Mouse (Mus musculus) MEL (cell line): ENCODE results near the gene Rassf1. TPM values are rescaled to one million over a fixed set of nuclear protein-coding genes. Genes with fewer than 3 reads are reported as not detected.

ENCODE experiments used
- DNase-seq: peaks from one replicate; pipeline ENCODE4 v3.0.0; 2011; ENCODE audit warnings: low read depth, low spot score
- H3K27ac ChIP-seq: 2 replicates; pipeline ENCODE4 v1.5.1; 2012; ENCODE audit warnings: low read depth, mild to moderate bottlenecking, control low read depth, low read length, moderate library complexity; ENCODE audit not compliant: control insufficient read depth
- H3K27me3 ChIP-seq, 2 experiments: fragments of 150-350 bp in 1 of 2; sonication (generic) in 1 of 2; 2 replicates each; pipeline ENCODE4 v1.6.1; 2012; ENCODE audit warnings: low read length in 2 of 2, mild to moderate bottlenecking in 2 of 2, improper control_type of control experiment in 1 of 2, moderate library complexity in 1 of 2; ENCODE audit not compliant: insufficient read depth in 2 of 2, control insufficient read depth in 1 of 2
- H3K36me3 ChIP-seq, 2 experiments: 2 replicates each; pipeline ENCODE4 v1.6.1; 2012 to 2014; ENCODE audit warnings: low read length in 2 of 2, improper control_type of control experiment in 1 of 2, inconsistent platforms in 1 of 2, mild to moderate bottlenecking in 1 of 2; ENCODE audit not compliant: insufficient read depth in 2 of 2, control insufficient read depth in 1 of 2
- H3K4me1 ChIP-seq, 2 experiments: fragments of 150-350 bp in 1 of 2; sonication (generic) in 1 of 2; 2 replicates each; pipeline ENCODE4 v1.6.1; 2012; ENCODE audit warnings: low read length in 2 of 2, improper control_type of control experiment in 1 of 2, mild to moderate bottlenecking in 1 of 2; ENCODE audit not compliant: insufficient read depth in 2 of 2, control insufficient read depth in 1 of 2
- H3K4me3 ChIP-seq, 2 experiments: fragments of 150-350 bp in 1 of 2; sonication (generic) in 1 of 2; 2 replicates each; pipeline ENCODE4 v1.5.1; 2012; ENCODE audit warnings: low read depth in 2 of 2, low read length in 2 of 2, mild to moderate bottlenecking in 2 of 2, moderate library complexity in 2 of 2, control low read depth in 1 of 2, improper control_type of control experiment in 1 of 2; ENCODE audit not compliant: control insufficient read depth in 1 of 2, insufficient read depth in 1 of 2
- H3K79me2 ChIP-seq: 2 replicates; pipeline ENCODE4 v1.6.1; 2012; ENCODE audit warnings: mild to moderate bottlenecking, low read length, moderate library complexity; ENCODE audit not compliant: control insufficient read depth, poor library complexity, insufficient read depth
- H3K9ac ChIP-seq: 2 replicates; pipeline ENCODE4 v1.6.1; 2012; ENCODE audit warnings: low read depth, mild to moderate bottlenecking, control low read depth, low read length, moderate library complexity; ENCODE audit not compliant: control insufficient read depth, poor library complexity, severe bottlenecking
- H3K9me3 ChIP-seq: fragments of 150-350 bp; sonication (generic); replicated peaks from 2 replicates; pipeline ENCODE4 v1.6.1; 2012; ENCODE audit warnings: mild to moderate bottlenecking, low read length, improper control_type of control experiment, moderate library complexity; ENCODE audit not compliant: insufficient read depth
- CHD1 ChIP-seq: IDR thresholded peaks from 2 replicates; pipeline ENCODE4 v1.6.1; 2012; ENCODE audit warnings: low read depth, mild to moderate bottlenecking, inconsistent platforms, low read length, improper control_type of control experiment
- CTCF ChIP-seq, 3 experiments: IDR thresholded peaks in 2 of 3; conservative IDR thresholded peaks in 1 of 3; 2 replicates each; pipeline ENCODE4 v1.5.1; 2011 to 2012; ENCODE audit warnings: low read length in 3 of 3, low read depth in 2 of 3, mild to moderate bottlenecking in 2 of 3, improper control_type of control experiment in 1 of 3, inconsistent platforms in 1 of 3, mixed read lengths in 1 of 3, moderate library complexity in 1 of 3; ENCODE audit not compliant: control insufficient read depth in 1 of 3, insufficient read depth in 1 of 3, poor library complexity in 1 of 3, severe bottlenecking in 1 of 3
- E2F4 ChIP-seq: IDR thresholded peaks from 2 replicates; pipeline ENCODE4 v1.6.1; 2011; ENCODE audit warnings: low read depth, low read length, improper control_type of control experiment, borderline replicate concordance
- ELF1 ChIP-seq: IDR thresholded peaks from 2 replicates; pipeline ENCODE4 v1.6.1; 2014; ENCODE audit warnings: low read depth, mild to moderate bottlenecking, inconsistent platforms, low read length, improper control_type of control experiment, moderate library complexity
- EP300 ChIP-seq, 2 experiments: IDR thresholded peaks; 2 replicates each; pipeline ENCODE4 v1.6.1; 2011; ENCODE audit warnings: improper control_type of control experiment in 2 of 2, low read length in 2 of 2, low read depth in 1 of 2, mild to moderate bottlenecking in 1 of 2
- ETS1 ChIP-seq: IDR thresholded peaks from 2 replicates; pipeline ENCODE4 v1.6.1; 2012; ENCODE audit warnings: low read depth, mild to moderate bottlenecking, inconsistent platforms, low read length, improper control_type of control experiment, moderate library complexity
- GATA1 ChIP-seq: IDR thresholded peaks from 2 replicates; pipeline ENCODE4 v1.6.1; 2011; ENCODE audit warnings: low read depth, low read length, improper control_type of control experiment
- JUND ChIP-seq: IDR thresholded peaks from 2 replicates; pipeline ENCODE4 v1.6.1; 2011; ENCODE audit warnings: low read depth, mild to moderate bottlenecking, improper control_type of control experiment, low read length
- KAT2A ChIP-seq: conservative IDR thresholded peaks from 2 replicates; pipeline ENCODE4 v1.6.1; 2012; ENCODE audit warnings: low read depth, low read length, improper control_type of control experiment, inconsistent platforms
- MAFK ChIP-seq: IDR thresholded peaks from 2 replicates; pipeline ENCODE4 v1.6.1; 2011; ENCODE audit warnings: low read depth, mild to moderate bottlenecking, low read length, improper control_type of control experiment, borderline replicate concordance
- MAX ChIP-seq: IDR thresholded peaks from 2 replicates; pipeline ENCODE4 v1.6.1; 2011; ENCODE audit warnings: low read length, improper control_type of control experiment
- MAZ ChIP-seq: IDR thresholded peaks from 2 replicates; pipeline ENCODE4 v1.6.1; 2012; ENCODE audit warnings: low read depth, mild to moderate bottlenecking, inconsistent platforms, low read length, improper control_type of control experiment
- MEF2A ChIP-seq: IDR thresholded peaks from 2 replicates; pipeline ENCODE4 v1.6.1; 2014; ENCODE audit warnings: low read depth, mild to moderate bottlenecking, inconsistent platforms, low read length, improper control_type of control experiment; ENCODE audit not compliant: poor library complexity, insufficient replicate concordance, severe bottlenecking; ENCODE audit errors: extremely low read depth
- MXI1 ChIP-seq: IDR thresholded peaks from 2 replicates; pipeline ENCODE4 v1.6.1; 2011; ENCODE audit warnings: mild to moderate bottlenecking, low read depth, low read length, improper control_type of control experiment
- MYC ChIP-seq: IDR thresholded peaks from 2 replicates; pipeline ENCODE4 v1.6.1; 2011; ENCODE audit warnings: low read depth, mild to moderate bottlenecking, low read length, improper control_type of control experiment, moderate library complexity
- NRF1 ChIP-seq: IDR thresholded peaks from 2 replicates; pipeline ENCODE4 v1.6.1; 2014; ENCODE audit warnings: low read depth, mild to moderate bottlenecking, inconsistent platforms, low read length, improper control_type of control experiment, moderate library complexity; ENCODE audit not compliant: poor library complexity, insufficient read depth, severe bottlenecking
- POLR2AphosphoS5 ChIP-seq: IDR thresholded peaks from 2 replicates; pipeline ENCODE4 v1.6.1; 2012; ENCODE audit warnings: low read depth, borderline replicate concordance, mild to moderate bottlenecking, inconsistent platforms, low read length, moderate library complexity, mixed read lengths
- SIN3A ChIP-seq: IDR thresholded peaks from 2 replicates; pipeline ENCODE4 v1.6.1; 2012; ENCODE audit warnings: low read length, improper control_type of control experiment, inconsistent platforms
- TAL1 ChIP-seq: IDR thresholded peaks from 2 replicates; pipeline ENCODE4 v1.6.1; 2012; ENCODE audit warnings: mild to moderate bottlenecking, inconsistent platforms, low read length, moderate library complexity, mixed read lengths
- UBTF ChIP-seq: IDR thresholded peaks from 2 replicates; pipeline ENCODE4 v1.6.1; 2012; ENCODE audit warnings: low read depth, mild to moderate bottlenecking, inconsistent platforms, low read length, improper control_type of control experiment, moderate library complexity, borderline replicate concordance; ENCODE audit not compliant: insufficient read depth
- USF1 ChIP-seq: IDR thresholded peaks from 2 replicates; pipeline ENCODE4 v1.6.1; 2014; ENCODE audit warnings: low read depth, mild to moderate bottlenecking, inconsistent platforms, low read length, improper control_type of control experiment, moderate library complexity
- USF2 ChIP-seq, 2 experiments: IDR thresholded peaks; 2 replicates each; pipeline ENCODE4 v1.6.1; 2011 to 2012; ENCODE audit warnings: improper control_type of control experiment in 2 of 2, low read length in 2 of 2, borderline replicate concordance in 1 of 2, inconsistent platforms in 1 of 2, low read depth in 1 of 2, mild to moderate bottlenecking in 1 of 2; ENCODE audit not compliant: insufficient read depth in 1 of 2
- polyA plus RNA-seq, 2 experiments: library from polyadenylated mRNA; stranded (reverse) in 1 of 2; unstranded in 1 of 2; fragments of >175 nt in 1 of 2; fragments of >200 nt in 1 of 2; gene quantifications; 2 replicates each; pipeline versions ENCODE4 v1.2.1 to v1.2.4; 2012; ENCODE audit warnings: low replicate concordance in 2 of 2, low read depth in 1 of 2; ENCODE audit not compliant: insufficient read length in 2 of 2, insufficient read depth in 1 of 2, missing spikeins in 1 of 2
- total RNA-seq: library from RNA; depleted of rRNA; stranded (reverse); fragments of 300-350 nt; gene quantifications from 2 replicates; pipeline ENCODE4 v1.2.3, GENCODE M21; 2012

The Rassf1 gene
- total and polyA plus RNA-seq, 3 experiments = 48.0 to 56.9 TPM; not detected in 1

- TF ChIP-seq E2F4 (no peak), CHD1 (peak; percentile 76; the same call in 1 of the 2 replicates), ETS1 (no peak), MAX (no peak), MXI1 (peak; percentile 65), ELF1 (no peak), UBTF (peak; percentile 43; the same call in 1 of the 2 replicates), USF1 (no peak), MAFK (no peak), MEF2A (no peak), USF2 (IDR thresholded peaks at IDR 0.05; ENCODE audit: borderline replicate concordance in 1 of 2, insufficient read depth in 1 of 2, low read depth in 1 of 2, low read length in 2 of 2) (no peak), TAL1 (no peak), CTCF (IDR thresholded peaks at IDR 0.05 in 2 of 3, conservative IDR thresholded peaks at IDR 0.05 in 1 of 3; ENCODE audit: control insufficient read depth in 1 of 3, insufficient read depth in 1 of 3, low read depth in 2 of 3, low read length in 3 of 3, poor library complexity in 1 of 3, severe bottlenecking in 1 of 3) (no peak), JUND (no peak), MAZ (no peak), POLR2AphosphoS5 (no peak), MYC (no peak), NRF1 (no peak), EP300 (IDR thresholded peaks at IDR 0.05; ENCODE audit: low read depth in 1 of 2, low read length in 2 of 2) (no peak), SIN3A (peak; percentile 45), GATA1 (no peak), KAT2A (no peak)
- Histone ChIP-seq H3K9ac (peak overlapping the region; percentile 87), H3K27ac (peak overlapping the region; percentile 48), H3K36me3 (peaks cover 0 to 7% of the 10 kb centered on the region in 2 experiments; a peak in 2 of 4 replicates), H3K27me3 (no peaks in the 10 kb centered on the region), H3K79me2 (peaks cover 40% of the 10 kb centered on the region), H3K4me3 (peak overlapping the region; percentile 78 to 87), H3K4me1 (peaks cover 0 to 20% of the 10 kb centered on the region in 2 experiments; a peak in 1 of 4 replicates), H3K9me3 (no peaks in the 10 kb centered on the region)
- DNase-seq = peak; percentile 67
Observed at GRCm38 (mm10) chr9:107534408-107535202, 16.8 kb upstream of the Rassf1 start.
